Mouse (Mus musculus) heart, embryonic 16.5 days (tissue): ENCODE measurements around the gene Pnkd. TPM values are rescaled to one million over a fixed set of nuclear protein-coding genes. Genes with fewer than 3 reads are reported as not detected.
A peak's percentile ranks its signal among the peaks of the same experiment; 100 is the strongest.

Experiments used
- ATAC-seq: fragments of 200-750 bp; cut with Nextera tagmentation; replicated peaks from 2 replicates; pipeline ENCODE4 v1.8.0; 2017; ENCODE audit warnings: moderate number of reproducible peaks; ENCODE audit not compliant: insufficient read depth, low FRiP score; ENCODE audit errors: extremely low read depth
- H3K27ac ChIP-seq: fragments of 300-500 bp; sonication (generic); 2 replicates; pipeline ENCODE4 v1.5.1; 2014; ENCODE audit warnings: mild to moderate bottlenecking, low read length, control low read depth, moderate library complexity
- H3K27me3 ChIP-seq: fragments of 300-500 bp; sonication (generic); 2 replicates; pipeline ENCODE4 v1.6.1; 2014; ENCODE audit warnings: low read length, mixed read lengths; ENCODE audit not compliant: control insufficient read depth, insufficient read depth
- H3K36me3 ChIP-seq: fragments of 300-500 bp; sonication (generic); 2 replicates; pipeline ENCODE4 v1.6.1; 2014; ENCODE audit not compliant: control insufficient read depth, insufficient read depth
- H3K4me1 ChIP-seq: fragments of 300-500 bp; sonication (generic); 2 replicates; pipeline ENCODE4 v1.6.1; 2014; ENCODE audit warnings: low read length, mixed read lengths; ENCODE audit not compliant: control insufficient read depth, insufficient read depth
- H3K4me2 ChIP-seq: fragments of 300-500 bp; sonication (generic); 2 replicates; pipeline ENCODE4 v1.6.1; 2014; ENCODE audit warnings: low read depth, mild to moderate bottlenecking, control low read depth, low read length
- H3K4me3 ChIP-seq: fragments of 300-500 bp; sonication (generic); 2 replicates; pipeline ENCODE4 v1.5.1; 2014; ENCODE audit warnings: mild to moderate bottlenecking, control low read depth, low read length
- H3K9ac ChIP-seq: fragments of 300-500 bp; sonication (generic); 2 replicates; pipeline ENCODE4 v1.6.1; 2014; ENCODE audit warnings: low read length, control low read depth
- H3K9me3 ChIP-seq: fragments of 300-500 bp; sonication (generic); replicated peaks from 2 replicates; pipeline ENCODE4 v1.6.1; 2016; ENCODE audit warnings: low read length; ENCODE audit not compliant: control insufficient read depth
- WGBS: fragments of 180-500 bp; shearing (Covaris S2); extraction: QIAGEN DNeasy Blood & Tissue Kit; methylation state at CpG from one replicate; pipeline ENCODE4 v1.1.7; 2014; 5-methylcytosine and 5-hydroxymethylcytosine counted together
- polyA plus RNA-seq: library from polyadenylated mRNA; unstranded; fragments of >200 nt; fragmentation: Nextera tagmentation; extraction: Ambion mirVana; gene quantifications from 2 replicates; pipeline ENCODE4 v1.2.1, GENCODE M21; 2015

The Pnkd gene
- polyA plus RNA-seq, 1 experiment from 2014 or later, result 324 TPM

- Histone ChIP-seq H3K4me2 (no peak overlapping the region), H3K4me3 (no peak overlapping the region), H3K27ac (0 out of 2 replicates have a peak overlapping the region, but pooled peaks have one; percentile 11), H3K27me3 (no peaks in the 10 kb centered on the region), H3K36me3 (peaks cover 26% of the 10 kb centered on the region), H3K9me3 (no peaks in the 10 kb centered on the region), H3K9ac (no peak overlapping the region), H3K4me1 (peaks cover 89% of the 10 kb centered on the region)
- 82% methylated on average over 11 of the region's 11 CpGs for WGBS
- no peak for ATAC-seq
These were observed 7.7 kb downstream of the Pnkd start for GRCm38 (mm10) chr1:74292331-74293020.

GRCm38 (mm10) chr1:74293306-74293960 is 8.7 kb downstream of the Pnkd start:
- H3K27ac ChIP-seq, result peak overlapping the region; percentile 99
- no peak overlapping the region for H3K4me3 ChIP-seq
- no peaks in the 10 kb centered on the region for H3K27me3 ChIP-seq
- no peaks in the 10 kb centered on the region for H3K9me3 ChIP-seq
- no peak overlapping the region for H3K9ac ChIP-seq
- 71% methylated on average over 8 of the region's 8 CpGs for WGBS
- peaks cover 90% of the 10 kb centered on the region for H3K4me1 ChIP-seq
- H3K4me2 ChIP-seq, result no peak overlapping the region
- H3K36me3 ChIP-seq, result peaks cover 26% of the 10 kb centered on the region
- ATAC-seq, result no peak

- peaks cover 90% of the 10 kb centered on the region for H3K4me1 ChIP-seq
- H3K9ac ChIP-seq, result no peak overlapping the region
- no peak overlapping the region for H3K4me2 ChIP-seq
- ATAC-seq, result no peak
- H3K27ac ChIP-seq, result peak overlapping the region; percentile 99
- H3K4me3 ChIP-seq, result no peak overlapping the region
- WGBS, result 57% methylated on average over 3 of the region's 3 CpGs
- no peaks in the 10 kb centered on the region for H3K9me3 ChIP-seq
- peaks cover 19% of the 10 kb centered on the region; the same call in 1 of the 2 replicates for H3K36me3 ChIP-seq
- H3K27me3 ChIP-seq, result no peaks in the 10 kb centered on the region
These were observed 9.4 kb downstream of the Pnkd start for GRCm38 (mm10) chr1:74294090-74294643.

GRCm38 (mm10) chr1:74294733-74295455 is 10.2 kb downstream of the Pnkd start:
- no peak for ATAC-seq
- peaks cover 13% of the 10 kb centered on the region; the same call in 1 of the 2 replicates for H3K36me3 ChIP-seq
- peak overlapping the region; percentile 69 for H3K9ac ChIP-seq
- H3K4me3 ChIP-seq, result peak overlapping the region; percentile 15; the same call in 1 of the 2 replicates
- peak overlapping the region; percentile 99 for H3K27ac ChIP-seq
- WGBS, result 71% methylated on average over 6 of the region's 6 CpGs
- peak overlapping the region; percentile 67 for H3K4me2 ChIP-seq
- no peaks in the 10 kb centered on the region for H3K27me3 ChIP-seq
- H3K9me3 ChIP-seq, result no peaks in the 10 kb centered on the region
- peaks cover 90% of the 10 kb centered on the region for H3K4me1 ChIP-seq

- 6% methylated on average over 9 of the region's 9 CpGs for WGBS
- Histone ChIP-seq H3K36me3 (peaks cover 13% of the 10 kb centered on the region; the same call in 1 of the 2 replicates), H3K9ac (peak overlapping the region; percentile 69), H3K27me3 (no peaks in the 10 kb centered on the region), H3K9me3 (no peaks in the 10 kb centered on the region), H3K4me3 (peak overlapping the region; percentile 39), H3K27ac (peak overlapping the region; percentile 99), H3K4me1 (peaks cover 89% of the 10 kb centered on the region), H3K4me2 (peak overlapping the region; percentile 67)
- peak; percentile 84 for ATAC-seq
These were observed 10.9 kb downstream of the Pnkd start for GRCm38 (mm10) chr1:74295456-74296171.

- H3K27me3 ChIP-seq, result no peaks in the 10 kb centered on the region
- WGBS, result 22% methylated on average over 6 of the region's 6 CpGs
- peak overlapping the region; percentile 99 for H3K27ac ChIP-seq
- peaks cover 85% of the 10 kb centered on the region for H3K4me1 ChIP-seq
- no peak for ATAC-seq
- H3K4me3 ChIP-seq, result peak overlapping the region; percentile 39
- peaks cover 10% of the 10 kb centered on the region; the same call in 1 of the 2 replicates for H3K36me3 ChIP-seq
- H3K9ac ChIP-seq, result peak overlapping the region; percentile 69
- H3K9me3 ChIP-seq, result no peaks in the 10 kb centered on the region
- H3K4me2 ChIP-seq, result peak overlapping the region; percentile 67
These were observed 11.7 kb downstream of the Pnkd start for GRCm38 (mm10) chr1:74296477-74296876.

GRCm38 (mm10) chr1:74297269-74297668 is 12.5 kb downstream of the Pnkd start:
- WGBS, result 37% methylated on average over 3 of the region's 3 CpGs
- no peak overlapping the region for H3K4me3 ChIP-seq
- H3K9me3 ChIP-seq, result no peaks in the 10 kb centered on the region
- H3K27ac ChIP-seq, result peak overlapping the region; percentile 99
- H3K9ac ChIP-seq, result peak overlapping the region; percentile 69; the same call in 1 of the 2 replicates
- H3K36me3 ChIP-seq, result 0 out of 2 replicates have a peak, but pooled peaks cover 4% of the 10 kb centered on the region
- peak overlapping the region; percentile 67; the same call in 1 of the 2 replicates for H3K4me2 ChIP-seq
- no peaks in the 10 kb centered on the region for H3K27me3 ChIP-seq
- ATAC-seq, result no peak
- peaks cover 88% of the 10 kb centered on the region for H3K4me1 ChIP-seq

- Histone ChIP-seq H3K27me3 (no peaks in the 10 kb centered on the region), H3K9ac (peak overlapping the region; percentile 39), H3K4me3 (no peak overlapping the region), H3K4me2 (no peak overlapping the region), H3K36me3 (no peaks in the 10 kb centered on the region), H3K27ac (peak overlapping the region; percentile 99), H3K9me3 (no peaks in the 10 kb centered on the region), H3K4me1 (peaks cover 91% of the 10 kb centered on the region)
- 73% methylated on average over 5 of the region's 5 CpGs for WGBS
- ATAC-seq, result no peak
These were observed 13.5 kb downstream of the Pnkd start for GRCm38 (mm10) chr1:74298157-74298750.
